Mouse (Mus musculus) embryonic fibroblast, embryonic 13.5 days (primary cell): ENCODE measurements around the gene Chchd6.

Experiments used
- CTCF ChIP-seq: IDR thresholded peaks from 2 replicates; pipeline ENCODE4 v1.5.1; 2011; ENCODE audit warnings: mild to moderate bottlenecking, control low read depth, low read length, moderate library complexity, borderline replicate concordance; ENCODE audit not compliant: insufficient read depth
- POLR2A ChIP-seq: IDR thresholded peaks from 2 replicates; pipeline ENCODE4 v1.6.1; 2011; ENCODE audit warnings: low read depth, mild to moderate bottlenecking, control low read depth, low read length, moderate library complexity

DNA sequence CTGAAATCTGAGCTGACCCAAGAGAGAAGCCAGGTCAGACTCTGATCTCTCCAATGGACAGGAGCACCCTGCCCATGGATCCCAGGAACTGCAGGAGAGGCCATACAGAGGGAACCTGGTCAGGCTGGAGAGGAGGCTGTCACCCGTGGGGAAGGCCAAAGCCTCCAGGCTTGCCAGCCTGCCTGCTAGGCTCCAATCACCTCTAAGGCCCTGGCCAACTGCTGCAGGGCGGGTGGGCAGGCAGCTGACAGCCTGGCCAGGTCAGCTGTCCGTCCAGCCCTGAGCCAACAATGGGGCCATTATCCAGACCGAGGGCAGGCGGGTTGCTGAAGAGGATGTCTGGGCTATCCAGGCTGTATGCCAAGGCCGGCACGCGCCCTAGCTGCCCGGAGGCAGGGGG is 247.1 kb downstream of the Chchd6 start:
- TF ChIP-seq POLR2A (no peak), CTCF (no peak)
